Mouse (Mus musculus) cerebellum, adult 2 months (tissue): ENCODE results near the gene Cers4. TPM values are rescaled to one million over a fixed set of nuclear protein-coding genes. Genes with fewer than 3 reads are reported as not detected.
A peak's percentile ranks its signal among the peaks of the same experiment; 100 is the strongest.

Experiments
- DNase-seq, 2 experiments: peaks; one replicate each; pipeline ENCODE4 v3.0.0; 2021
- H3K27ac ChIP-seq: fragments of 200-500 bp; 2 replicates; pipeline ENCODE4 v1.5.1; 2012; ENCODE audit warnings: low read length, control low read depth, inconsistent platforms; ENCODE audit not compliant: insufficient read depth
- H3K27me3 ChIP-seq: fragments of 200-500 bp; 2 replicates; pipeline ENCODE4 v1.6.1; 2012; ENCODE audit warnings: inconsistent platforms, mild to moderate bottlenecking, low read length, moderate library complexity; ENCODE audit not compliant: control insufficient read depth, insufficient read depth
- H3K4me1 ChIP-seq: fragments of 200-500 bp; 2 replicates; pipeline ENCODE4 v1.6.1; 2011; ENCODE audit warnings: low read length; ENCODE audit not compliant: control insufficient read depth, insufficient read depth
- H3K4me3 ChIP-seq: fragments of 200-500 bp; replicated peaks from 2 replicates; pipeline ENCODE3; 2011; ENCODE audit warnings: mild to moderate bottlenecking, low read depth, low read length, control low read depth; ENCODE audit not compliant: insufficient read depth
- CTCF ChIP-seq: fragments of 200-500 bp; IDR thresholded peaks from 2 replicates; pipeline ENCODE4 v1.5.1; 2011; ENCODE audit warnings: low read depth, mild to moderate bottlenecking, control low read depth, low read length, moderate library complexity, borderline replicate concordance; ENCODE audit not compliant: insufficient read depth
- POLR2A ChIP-seq: fragments of 200-500 bp; IDR thresholded peaks from 2 replicates; pipeline ENCODE4 v1.6.1; 2011; ENCODE audit warnings: low read length, control low read depth, borderline replicate concordance; ENCODE audit not compliant: insufficient read depth
- WGBS: fragments of 180-500 bp; shearing (Covaris S2); methylation state at CpG from one replicate; pipeline ENCODE4 v1.1.7; 2018; 5-methylcytosine and 5-hydroxymethylcytosine counted together
- polyA plus RNA-seq: library from polyadenylated mRNA; depleted of rRNA; stranded (reverse); fragments of >200 nt; gene quantifications from 2 replicates; pipeline ENCODE4 v1.2.3, GENCODE M21; 2012

Gene Cers4
- polyA plus RNA-seq, 1 experiment = 47.3 TPM

DNA sequence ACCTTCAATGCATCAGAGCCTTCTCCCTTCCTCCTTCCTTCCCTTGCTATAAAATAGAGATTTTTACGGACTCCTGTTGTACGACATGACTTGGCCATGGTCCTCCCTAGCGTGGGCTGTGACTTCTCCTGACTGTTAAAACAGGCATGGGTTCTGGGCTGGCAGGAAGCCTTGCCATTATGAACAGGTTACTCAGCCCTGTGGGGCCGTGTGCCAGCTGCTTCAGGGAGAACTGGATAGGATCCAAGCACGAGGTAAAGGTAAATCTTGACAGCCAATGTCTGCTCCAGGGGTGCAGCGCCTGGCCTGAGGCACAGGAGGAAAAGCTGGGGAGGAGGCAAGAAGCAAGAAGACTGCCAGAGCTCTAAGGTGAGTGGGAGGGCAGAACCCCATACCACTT is 9.5 kb upstream of the Cers4 start:
- DNase-seq = peak; percentile 25 to 35
- TF ChIP-seq CTCF (no peak), POLR2A (no peak)
- H3K4me3 ChIP-seq = no peak overlapping the region
- H3K4me1 ChIP-seq = no peaks in the 10 kb centered on the region
- no peak overlapping the region for H3K27ac ChIP-seq
- 24% methylated on average over 6 of the region's 6 CpGs for WGBS
- H3K27me3 ChIP-seq = no peaks in the 10 kb centered on the region

DNA sequence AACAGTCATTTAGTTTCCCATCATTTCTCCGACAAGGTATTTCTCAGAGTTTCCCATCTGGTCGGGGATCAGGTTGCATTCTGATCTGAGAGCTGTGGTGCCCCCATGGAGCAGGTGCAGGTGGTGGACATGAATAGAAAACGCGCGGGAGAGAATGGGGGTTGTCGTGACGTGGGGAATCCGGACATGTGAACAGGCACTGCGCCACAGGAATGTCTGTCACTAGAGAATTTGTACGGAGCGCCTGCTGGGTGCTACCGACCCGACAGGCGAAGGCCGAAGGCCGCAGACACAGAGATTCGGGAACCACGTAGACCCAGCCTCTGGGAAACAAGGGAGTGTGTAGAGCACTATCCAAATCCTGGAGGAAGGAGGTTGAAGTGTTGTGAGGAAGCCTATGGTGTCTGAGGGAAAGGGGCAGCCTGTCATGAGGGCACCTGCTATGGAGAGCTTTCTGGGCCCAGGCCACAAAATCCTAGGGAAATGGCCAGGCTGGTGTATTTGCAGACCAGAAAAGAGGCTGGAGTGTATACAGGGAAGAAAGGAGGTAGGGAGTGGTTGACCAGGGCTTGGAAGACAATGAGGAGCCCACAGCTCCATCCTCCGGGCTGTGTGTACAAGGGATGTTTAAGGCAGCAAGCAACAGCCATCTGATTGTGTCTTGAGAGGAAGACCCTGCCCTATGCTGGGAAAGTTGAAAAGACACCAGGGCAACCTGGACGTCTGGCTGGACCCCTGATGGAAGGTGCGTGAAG is 1.0 kb downstream of the Cers4 start:
- Histone ChIP-seq H3K4me1 (peaks cover 4% of the 10 kb centered on the region), H3K4me3 (peak overlapping the region; percentile 81), H3K27ac (peak overlapping the region; percentile 41), H3K27me3 (no peaks in the 10 kb centered on the region)
- DNase-seq = peak; percentile 80
- TF ChIP-seq POLR2A (no peak), CTCF (no peak)
- 4% methylated on average over 21 of the region's 21 CpGs for WGBS

DNA sequence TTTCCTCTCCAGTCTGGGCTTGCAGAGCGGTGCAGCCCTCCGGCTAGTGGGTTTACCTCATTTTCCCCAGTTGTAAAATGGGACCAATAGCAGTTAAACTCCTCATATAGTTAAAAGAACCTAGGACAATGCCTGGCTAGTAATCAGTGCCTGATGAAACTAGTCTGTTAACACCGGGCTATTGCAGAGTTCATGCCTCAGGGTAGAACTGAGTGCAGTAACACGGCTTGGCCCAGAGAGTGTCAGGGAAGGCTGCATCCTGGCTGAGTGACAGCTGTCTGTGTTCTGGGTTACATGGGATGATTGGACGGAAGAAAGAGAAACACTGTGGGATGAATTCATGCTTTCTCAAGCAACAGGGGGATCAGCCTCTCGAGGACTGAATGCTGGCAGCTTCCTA is 3.1 kb downstream of the Cers4 start:
- Histone ChIP-seq H3K27ac (no peak overlapping the region), H3K27me3 (no peaks in the 10 kb centered on the region), H3K4me1 (peaks cover 6% of the 10 kb centered on the region), H3K4me3 (no peak overlapping the region)
- no peak for DNase-seq
- 69% methylated on average over 6 of the region's 6 CpGs for WGBS
- TF ChIP-seq POLR2A (no peak), CTCF (no peak)

DNA sequence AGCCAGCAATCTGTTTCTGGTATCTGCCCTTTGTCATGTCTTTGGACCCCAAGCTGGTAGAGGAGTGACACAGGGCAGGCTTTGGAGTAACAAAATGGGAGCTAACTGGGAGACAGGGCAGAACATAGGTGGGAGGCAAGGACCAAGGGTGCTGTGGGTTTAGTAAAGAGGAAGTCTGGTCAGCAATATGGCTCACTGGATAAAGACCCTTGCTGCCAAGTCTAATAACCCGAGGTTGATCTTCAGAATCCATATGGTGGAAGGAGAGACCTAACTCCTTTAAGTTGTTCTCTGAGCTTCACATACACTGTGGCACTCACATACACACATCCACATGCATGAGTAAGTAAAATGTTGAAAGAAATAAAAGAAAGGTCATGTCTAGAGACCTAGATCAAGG is 4.8 kb downstream of the Cers4 start:
- 71% methylated on average over 1 of the region's 1 CpGs for WGBS
- Histone ChIP-seq H3K4me1 (peaks cover 6% of the 10 kb centered on the region), H3K4me3 (no peak overlapping the region), H3K27me3 (no peaks in the 10 kb centered on the region), H3K27ac (no peak overlapping the region)
- DNase-seq = no peak
- TF ChIP-seq CTCF (no peak), POLR2A (no peak)

DNA sequence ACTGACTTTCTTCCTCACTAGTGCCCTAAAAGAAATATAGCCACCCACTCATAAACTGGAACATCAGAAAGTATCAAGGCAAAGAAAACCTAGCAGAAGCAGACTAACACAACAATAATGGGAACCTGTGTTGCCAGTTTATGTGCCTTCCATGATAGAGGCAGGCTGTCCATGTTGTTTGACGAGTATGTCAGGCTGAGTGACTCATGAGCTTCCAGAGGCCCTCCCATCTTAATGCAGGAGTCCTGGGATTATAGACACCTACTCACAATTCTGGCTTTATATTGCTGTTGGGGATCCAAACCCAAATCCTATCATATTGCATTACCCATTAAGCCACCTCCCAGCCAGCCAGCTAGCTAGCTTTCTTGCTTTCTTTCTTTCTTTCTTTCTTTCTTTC is 12.5 kb downstream of the Cers4 start:
- Histone ChIP-seq H3K4me3 (no peak overlapping the region), H3K4me1 (no peaks in the 10 kb centered on the region), H3K27me3 (no peaks in the 10 kb centered on the region), H3K27ac (no peak overlapping the region)
- no peak for DNase-seq
- TF ChIP-seq CTCF (no peak), POLR2A (no peak)
- WGBS = 93% methylated on average over 1 of the region's 1 CpGs

DNA sequence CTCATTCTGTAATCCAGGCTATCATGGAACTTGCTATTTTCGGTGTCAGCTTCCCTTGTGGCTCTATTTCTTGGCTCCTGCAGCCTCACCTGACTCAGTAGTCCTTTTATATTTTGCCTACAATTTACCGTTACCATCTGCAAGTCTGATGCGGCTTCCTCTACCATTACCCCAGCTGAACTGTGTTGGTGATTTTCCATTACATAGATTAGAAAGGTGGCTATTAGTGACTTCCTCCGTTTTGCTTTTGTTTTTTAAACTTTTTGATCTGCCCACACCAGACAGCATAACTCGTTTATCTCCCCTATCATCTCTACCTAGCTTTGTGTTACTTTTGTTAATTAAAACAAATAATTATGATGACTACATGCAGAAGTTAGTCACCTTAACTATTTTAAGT is 14.7 kb downstream of the Cers4 start:
- Histone ChIP-seq H3K27ac (no peak overlapping the region), H3K4me3 (no peak overlapping the region), H3K4me1 (peaks cover 7% of the 10 kb centered on the region), H3K27me3 (no peaks in the 10 kb centered on the region)
- DNase-seq = no peak
- no peak for TF ChIP-seq CTCF
- TF ChIP-seq POLR2A = no peak
- 60% methylated on average over 5 of the region's 5 CpGs for WGBS

DNA sequence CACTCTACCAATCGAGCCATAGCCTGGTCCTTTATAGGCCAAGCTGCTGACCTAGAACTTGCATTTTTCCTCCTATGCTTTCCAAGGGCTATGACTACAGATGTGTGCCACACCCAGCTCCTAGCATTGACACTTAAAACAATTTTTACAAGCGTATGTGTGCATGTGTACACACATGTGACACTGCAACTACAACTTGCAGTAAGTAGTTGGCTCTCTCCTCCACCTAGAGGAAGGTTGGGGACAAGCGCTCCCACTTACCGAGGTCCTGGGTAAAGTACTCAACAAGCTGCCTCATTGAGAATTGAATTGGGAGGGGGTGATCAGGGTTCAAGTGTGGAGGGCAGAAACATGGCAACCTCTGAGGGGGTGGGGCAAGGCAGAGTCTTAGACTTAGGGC is 18.0 kb downstream of the Cers4 start:
- no peak for DNase-seq
- Histone ChIP-seq H3K4me1 (peaks cover 10% of the 10 kb centered on the region), H3K4me3 (no peak overlapping the region), H3K27ac (no peak overlapping the region), H3K27me3 (no peaks in the 10 kb centered on the region)
- 84% methylated on average over 4 of the region's 4 CpGs for WGBS
- TF ChIP-seq POLR2A (no peak), CTCF (no peak)

DNA sequence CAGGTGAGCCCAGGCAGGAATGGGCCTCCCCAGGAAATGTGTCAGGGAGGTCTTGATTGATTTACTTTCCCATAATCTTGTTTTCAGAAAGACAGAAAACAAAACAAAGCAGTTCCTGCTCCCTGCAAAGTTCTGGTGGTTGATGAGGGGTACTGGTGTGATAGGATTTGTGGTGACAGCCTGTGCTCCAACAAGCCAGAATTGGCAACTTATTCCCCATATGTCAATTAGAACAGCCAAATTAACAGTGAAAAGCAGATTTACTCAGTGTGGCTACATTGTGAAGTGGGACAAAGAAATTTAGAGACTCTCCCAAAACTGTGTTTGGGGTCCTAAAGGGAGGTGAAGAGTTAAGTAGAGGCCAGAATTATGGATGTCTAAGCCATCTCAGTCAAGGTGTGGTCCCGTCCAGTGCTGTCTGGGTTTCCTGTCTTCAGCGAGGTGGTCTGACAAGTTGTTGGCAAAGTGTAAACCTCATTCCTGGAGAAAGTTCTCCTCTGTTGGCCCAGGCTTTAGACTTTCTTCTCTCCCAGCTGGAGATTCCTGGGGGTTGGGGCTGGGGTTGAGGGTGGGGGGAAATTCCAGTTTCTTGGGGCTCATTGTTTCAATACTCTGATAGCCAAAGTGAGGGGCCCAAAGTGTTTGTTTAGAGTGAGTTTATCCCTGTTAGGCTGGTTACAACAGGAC is 18.7 kb downstream of the Cers4 start:
- no peak for DNase-seq
- H3K27ac ChIP-seq = no peak overlapping the region
- no peak for TF ChIP-seq POLR2A
- no peak for TF ChIP-seq CTCF

More for the DNA sequence above, 18.7 kb downstream of the Cers4 start:
- H3K27me3 ChIP-seq = no peaks in the 10 kb centered on the region
- WGBS = 29% methylated on average over 2 of the region's 2 CpGs
- H3K4me1 ChIP-seq = peaks cover 10% of the 10 kb centered on the region
- H3K4me3 ChIP-seq = no peak overlapping the region
